Mouse (Mus musculus) gastrocnemius, adult 2 months (tissue): ENCODE data around the gene Clk2. TPM values are rescaled to one million over a fixed set of nuclear protein-coding genes. Genes with fewer than 3 reads are reported as not detected.
"Not testable (repeated sequence)": the region's sequence is repeated elsewhere in the genome, so short reads cannot be mapped to it uniquely, and the experiment has no call there.

ENCODE experiments used
- DNase-seq: peaks from one replicate; pipeline ENCODE4 v3.0.0; 2022
- H3K27ac ChIP-seq: fragments of 200-600 bp; 2 replicates; pipeline ENCODE4 v1.8.1; 2022; ENCODE audit warnings: mild to moderate bottlenecking
- H3K4me3 ChIP-seq: fragments of 200-600 bp; 2 replicates; pipeline ENCODE4 v1.8.1; 2022; ENCODE audit warnings: mild to moderate bottlenecking, moderate library complexity
- CTCF ChIP-seq: fragments of 200-600 bp; IDR thresholded peaks from 2 replicates; pipeline ENCODE4 v1.8.1; 2022; ENCODE audit warnings: antibody characterized with exemption, mild to moderate bottlenecking, moderate library complexity
- intact Hi-C: fragments of 180-260 bp; cut with DNase I; formaldehyde crosslinking; loops from one replicate; pipeline ENCODE4 v1.15.1; 2025
- total RNA-seq, 2 experiments: library from RNA; stranded (reverse); gene quantifications; 2 replicates each; pipeline ENCODE4 v1.2.3; 2021

Clk2 gene
- total RNA-seq, 2 experiments from 2014 or later = 16.0 to 21.4 TPM

DNA sequence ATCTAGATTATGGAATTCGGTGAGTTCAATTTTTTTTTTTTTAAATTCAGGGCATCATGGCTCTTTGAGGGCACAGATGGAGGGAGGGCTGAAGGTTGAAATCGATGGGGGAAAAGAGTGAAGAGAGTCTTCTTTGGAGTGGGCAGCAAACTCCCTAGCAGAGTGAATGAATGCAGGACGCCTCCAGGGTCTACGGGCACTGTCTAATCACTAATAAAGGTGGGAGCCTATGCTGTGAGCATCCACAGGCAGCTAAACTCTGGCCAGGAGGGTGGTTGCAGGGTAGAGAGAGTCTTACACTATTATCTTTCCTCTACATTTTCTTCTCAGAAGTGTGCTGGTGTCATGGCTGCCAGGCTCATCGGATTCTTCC, 38.5 kb downstream of the Clk2 start:
- H3K27ac ChIP-seq = peak overlapping the region; percentile 81
- intact Hi-C loops = no loop called here

DNA sequence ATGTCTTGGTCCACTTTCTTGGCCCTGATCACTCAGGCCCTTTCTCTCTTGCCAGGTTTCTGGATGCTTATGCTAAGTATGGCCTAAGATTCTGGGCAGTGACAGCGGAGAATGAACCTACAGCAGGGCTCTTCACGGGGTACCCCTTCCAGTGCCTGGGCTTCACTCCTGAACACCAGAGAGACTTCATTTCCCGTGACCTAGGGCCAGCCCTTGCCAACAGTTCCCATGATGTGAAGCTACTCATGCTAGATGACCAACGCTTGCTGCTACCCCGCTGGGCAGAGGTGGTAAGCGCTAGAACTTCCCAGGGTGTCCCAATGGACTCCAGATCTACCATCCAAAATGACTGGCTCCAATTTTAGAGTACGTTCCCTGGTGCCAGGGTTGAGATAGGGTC, 41.5 kb downstream of the Clk2 start:
- no peak for DNase-seq
- Histone ChIP-seq H3K27ac (no peak overlapping the region), H3K4me3 (no peak overlapping the region)
- intact Hi-C loops = no loop called here
- no peak for TF ChIP-seq CTCF

More for the DNA sequence above, 38.5 kb downstream of the Clk2 start:
- TF ChIP-seq CTCF = no peak
- no peak for DNase-seq
- peak overlapping the region; percentile 77 for H3K4me3 ChIP-seq

DNA sequence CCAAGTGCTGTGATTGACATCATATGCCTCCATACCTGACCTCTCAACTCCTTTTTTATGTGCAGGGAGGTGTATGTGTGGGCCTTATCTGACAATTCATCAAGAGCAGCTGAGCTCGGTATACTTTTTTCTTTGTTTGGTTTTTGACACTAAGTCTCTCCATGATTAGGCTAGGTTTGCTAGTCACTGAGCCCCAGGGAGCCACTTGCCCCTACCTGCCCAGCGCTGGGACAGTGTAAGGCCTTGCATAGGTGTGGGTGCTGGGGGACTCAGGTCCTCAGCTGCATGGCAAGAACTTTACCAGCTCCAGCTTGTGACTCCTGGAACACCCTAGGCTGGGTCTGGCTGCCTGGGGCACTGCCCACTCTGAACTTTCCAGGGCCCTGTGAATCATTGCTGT, 42.1 kb downstream of the Clk2 start:
- no peak for TF ChIP-seq CTCF
- no peak for DNase-seq
- Histone ChIP-seq H3K4me3 (no peak overlapping the region), H3K27ac (no peak overlapping the region)
- intact Hi-C loops = no loop called here

DNA sequence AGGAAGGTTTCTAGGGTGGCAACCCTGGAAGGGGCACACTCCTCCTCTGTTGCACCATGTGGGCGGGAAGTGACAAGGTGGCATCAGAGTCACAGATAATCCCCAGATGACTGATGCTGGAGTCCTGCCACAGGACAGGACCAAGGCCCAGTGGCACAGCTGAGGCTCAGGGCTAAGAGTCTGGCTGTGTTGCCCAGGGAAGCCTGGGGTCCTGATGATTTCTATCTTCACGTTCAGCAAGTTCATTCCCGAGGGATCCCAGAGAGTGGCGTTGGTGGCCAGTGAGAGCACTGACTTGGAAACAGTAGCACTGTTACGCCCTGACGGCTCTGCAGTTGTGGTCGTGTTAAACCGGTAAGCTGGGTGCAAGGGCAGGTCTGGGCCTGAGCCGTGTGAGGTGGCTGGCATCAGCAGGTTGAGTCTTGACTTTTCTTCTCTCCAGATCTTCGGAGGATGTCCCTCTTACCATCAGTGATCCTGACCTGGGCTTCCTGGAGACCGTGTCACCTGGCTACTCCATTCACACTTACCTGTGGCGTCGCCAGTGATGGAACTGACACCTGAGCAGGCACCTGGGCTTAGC, 43.6 kb downstream of the Clk2 start:
- Histone ChIP-seq H3K27ac (no peak overlapping the region), H3K4me3 (no peak overlapping the region)
- no peak for DNase-seq
- intact Hi-C loops = no loop called here
- TF ChIP-seq CTCF = no peak

DNA sequence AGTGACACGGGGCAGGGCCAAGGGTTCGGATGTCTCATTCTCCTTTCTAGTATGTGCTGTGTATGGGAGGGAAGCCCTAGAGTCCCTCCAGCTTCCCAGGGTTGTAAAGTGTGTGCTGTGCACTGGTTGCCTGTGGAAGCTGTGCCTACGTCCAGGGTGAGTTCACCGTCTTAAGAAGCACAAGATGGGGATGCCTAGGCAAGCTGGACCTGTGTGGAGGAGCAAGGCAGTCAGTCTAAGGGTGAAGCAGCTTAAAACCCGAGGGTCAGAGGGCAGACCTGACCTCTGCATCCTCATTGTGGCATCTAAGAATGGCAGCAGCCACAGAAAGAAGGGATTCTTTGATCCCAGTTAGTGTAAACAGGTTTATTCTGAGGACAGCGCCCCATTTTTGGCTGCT, 44.1 kb downstream of the Clk2 start:
- no peak for TF ChIP-seq CTCF
- DNase-seq = no peak
- intact Hi-C loops = no loop called here
- no peak overlapping the region for H3K4me3 ChIP-seq
- no peak overlapping the region for H3K27ac ChIP-seq

DNA sequence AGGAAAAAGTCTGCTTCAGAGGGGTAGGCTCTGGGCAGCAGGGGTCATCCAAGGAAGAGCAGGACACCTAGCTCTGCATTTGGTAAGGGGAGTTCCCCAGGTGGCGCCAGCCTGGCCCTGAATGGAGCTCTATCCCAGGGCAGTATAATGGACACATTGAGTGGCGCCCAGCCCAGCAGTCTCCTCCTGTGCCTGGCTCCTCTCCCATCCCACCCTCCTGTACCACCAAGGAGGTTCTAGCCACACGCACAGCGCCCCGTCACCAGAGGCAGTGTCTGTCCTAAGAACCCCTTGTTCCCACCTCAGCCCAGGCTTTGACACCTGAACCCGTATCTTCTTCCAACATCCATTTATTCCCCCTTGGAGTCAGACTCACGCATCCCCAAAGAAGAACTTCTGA, 45.1 kb downstream of the Clk2 start:
- no peak for DNase-seq
- intact Hi-C loops = loop anchor here (10.0 kb wide), 1 partner anchor 45 kb away; the partner anchor contains the start of genes Clk2 and Hcn3
- Histone ChIP-seq H3K4me3 (no peak overlapping the region), H3K27ac (no peak overlapping the region)
- no peak for TF ChIP-seq CTCF

DNA sequence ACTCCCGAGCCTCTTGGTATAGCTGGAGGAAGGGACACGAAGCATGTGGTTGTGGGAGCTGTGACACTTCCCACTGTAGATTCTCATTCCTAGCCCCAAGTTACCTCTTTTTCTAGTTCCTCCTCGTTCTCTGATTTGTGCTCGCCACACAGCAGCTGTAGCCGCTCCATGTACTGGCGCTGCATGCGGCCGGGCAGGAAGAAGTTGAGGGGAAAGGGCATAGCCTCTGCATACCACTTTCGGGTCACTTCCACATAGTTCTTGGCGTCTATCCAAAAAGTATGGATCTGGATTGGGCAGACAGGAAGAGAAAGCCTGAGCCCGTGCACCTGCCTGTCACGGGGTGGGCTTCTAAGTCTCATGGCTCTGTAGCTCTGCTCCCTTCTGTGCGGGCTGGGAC, 45.6 kb downstream of the Clk2 start:
- no peak overlapping the region for H3K4me3 ChIP-seq
- TF ChIP-seq CTCF = no peak
- DNase-seq = no peak
- no peak overlapping the region for H3K27ac ChIP-seq
- intact Hi-C loops = loop anchor here (10.0 kb wide), 1 partner anchor 45 kb away; the partner anchor contains the start of genes Clk2 and Hcn3

DNA sequence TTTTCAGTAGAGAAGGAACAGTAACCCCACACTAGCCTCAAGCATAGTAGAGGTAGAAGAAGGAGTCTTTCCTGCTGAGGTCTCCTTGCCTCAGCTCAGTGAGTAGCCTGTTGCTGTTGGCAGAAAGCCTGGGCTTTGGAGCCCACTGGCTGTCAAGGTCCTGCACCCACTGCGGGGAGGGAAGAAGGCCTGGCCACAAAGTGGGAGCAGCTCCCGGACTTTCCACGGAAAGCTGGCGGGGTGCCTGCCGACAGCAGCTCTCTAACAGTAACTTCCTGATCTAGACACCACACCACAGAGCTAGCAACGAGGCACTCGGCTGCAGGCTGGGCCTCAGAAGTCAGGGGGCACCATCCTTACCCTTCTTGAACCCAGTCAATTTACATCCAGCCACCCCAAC, 46.1 kb downstream of the Clk2 start:
- intact Hi-C loops = loop anchor here (10.0 kb wide), 1 partner anchor 46 kb away; the partner anchor contains the start of genes Clk2 and Hcn3
- TF ChIP-seq CTCF = no peak
- DNase-seq = peak; percentile 50
- no peak overlapping the region for H3K4me3 ChIP-seq
- peak overlapping the region; percentile 8; the same call in 1 of the 2 replicates for H3K27ac ChIP-seq

DNA sequence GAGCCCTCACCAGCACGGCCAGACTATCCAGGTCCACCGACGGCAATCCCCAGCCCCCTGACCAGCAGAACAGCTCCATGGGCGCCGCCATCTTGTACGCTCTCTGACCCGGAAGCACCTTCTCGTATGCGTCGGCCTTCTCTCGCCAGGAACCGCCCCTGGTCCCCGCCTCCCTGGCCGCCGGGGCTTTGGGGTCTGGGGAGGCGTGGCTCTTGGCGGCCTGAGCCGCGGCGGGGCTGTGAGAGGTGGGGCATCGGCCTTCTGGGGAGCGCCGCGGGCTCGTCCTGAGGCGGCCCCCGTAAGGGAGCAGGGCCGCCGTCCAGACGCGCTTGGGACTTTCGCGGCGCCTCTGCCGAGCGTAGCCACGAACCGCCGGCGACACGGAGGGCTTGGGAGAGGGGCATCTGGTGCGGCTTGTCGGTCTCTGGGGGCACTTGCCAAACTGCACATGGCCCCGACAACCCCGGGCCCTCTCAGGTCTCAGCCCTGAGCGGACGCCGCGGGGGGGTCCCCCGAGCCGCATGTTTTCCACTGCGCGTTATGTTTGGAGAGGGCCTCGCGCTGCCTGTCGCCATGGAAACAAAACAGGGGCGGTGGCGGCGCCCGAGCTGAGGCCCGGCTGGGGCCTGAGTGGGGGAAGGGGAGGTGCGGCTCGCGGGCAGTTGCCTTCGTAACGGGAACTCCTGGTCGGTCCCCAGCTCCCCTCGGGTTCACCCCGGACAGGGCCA, 49.4 kb downstream of the Clk2 start:
- Histone ChIP-seq H3K27ac (peak overlapping the region; percentile 95), H3K4me3 (peak overlapping the region; percentile 92)
- intact Hi-C loops = loop anchor here (2.0 to 10.0 kb wide), 2 partner anchors 17 to 49 kb away; partner anchors contain the start of genes Clk2 and Hcn3
- peak; percentile 96 for DNase-seq
- TF ChIP-seq CTCF = no peak

DNA sequence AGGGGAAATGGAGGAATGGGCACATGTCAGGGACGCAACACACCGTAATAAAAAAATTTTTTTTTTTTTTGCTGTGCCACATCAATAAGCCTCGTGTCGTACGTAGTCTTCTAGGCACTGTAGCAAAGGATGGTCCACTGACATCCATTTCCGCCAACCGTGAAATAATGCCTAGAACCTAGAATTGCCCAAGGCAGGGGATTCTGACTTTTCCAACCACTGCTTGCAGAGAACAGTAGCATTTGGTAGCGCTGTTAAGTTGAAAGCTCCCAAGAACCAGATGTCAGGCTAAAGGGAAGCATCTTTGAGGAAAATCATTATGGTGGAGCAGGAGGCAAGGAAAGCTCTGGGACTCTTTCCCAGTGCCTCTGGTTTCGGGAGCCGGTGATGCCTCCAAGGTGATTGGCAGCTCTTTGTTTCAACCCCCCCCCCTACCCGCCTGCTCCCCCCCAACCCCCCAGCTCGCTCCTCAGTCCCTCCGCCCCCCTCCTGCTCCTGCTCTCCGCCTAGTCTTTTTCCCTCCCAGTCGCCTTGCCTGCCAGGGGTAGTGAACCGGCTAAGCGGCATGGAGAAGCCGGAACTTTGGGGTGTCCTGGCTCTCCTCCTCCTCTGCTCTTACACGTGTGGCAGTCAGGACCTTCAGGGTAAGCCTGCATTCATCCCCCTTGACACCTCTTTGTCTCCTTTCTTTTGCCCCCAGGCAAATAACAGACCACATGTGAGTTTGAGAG, 50.3 kb downstream of the Clk2 start, which contains the start of gene Thbs3:
Gene Thbs3, plus strand, starts transcription at position 500 of the 731 bp plus-strand sequence.
- TF ChIP-seq CTCF = no peak
- Histone ChIP-seq H3K4me3 (peak within 1 kb of the TSS; percentile 92), H3K27ac (peak within 1 kb of the TSS; percentile 95)
- intact Hi-C loops = loop anchor here (2.0 to 10.0 kb wide), 2 partner anchors 18 to 50 kb away; partner anchors contain the start of genes Clk2 and Hcn3
- peak; percentile 64 for DNase-seq

DNA sequence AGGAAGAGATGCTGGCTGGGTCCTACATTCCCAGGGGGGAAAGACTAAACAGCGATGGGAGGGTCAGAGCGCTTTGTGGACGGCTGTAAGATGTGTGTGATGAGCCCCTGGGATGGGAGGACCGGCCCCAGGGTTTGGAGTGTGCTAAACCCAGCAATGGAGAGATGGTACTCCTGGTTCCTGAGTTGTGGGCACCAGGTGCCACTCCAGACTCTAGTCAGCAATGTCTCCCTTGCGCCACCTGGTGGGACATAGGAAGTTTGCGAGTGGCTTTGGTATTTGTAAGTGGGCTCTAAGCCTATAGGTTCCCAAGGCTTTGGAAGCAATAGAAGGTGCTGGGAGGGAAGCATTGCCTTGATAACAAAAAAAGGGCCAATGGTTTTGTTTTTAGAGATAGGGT, 51.3 kb downstream of the Clk2 start:
- DNase-seq = peak; percentile 85
- peak overlapping the region; percentile 95 for H3K27ac ChIP-seq
- peak; percentile 93 for TF ChIP-seq CTCF
- intact Hi-C loops = loop anchor here (1.0 to 10.0 kb wide), 4 partner anchors 19 to 126 kb away; partner anchors contain the start of genes Clk2 and Hcn3
- peak overlapping the region; percentile 92 for H3K4me3 ChIP-seq

DNA sequence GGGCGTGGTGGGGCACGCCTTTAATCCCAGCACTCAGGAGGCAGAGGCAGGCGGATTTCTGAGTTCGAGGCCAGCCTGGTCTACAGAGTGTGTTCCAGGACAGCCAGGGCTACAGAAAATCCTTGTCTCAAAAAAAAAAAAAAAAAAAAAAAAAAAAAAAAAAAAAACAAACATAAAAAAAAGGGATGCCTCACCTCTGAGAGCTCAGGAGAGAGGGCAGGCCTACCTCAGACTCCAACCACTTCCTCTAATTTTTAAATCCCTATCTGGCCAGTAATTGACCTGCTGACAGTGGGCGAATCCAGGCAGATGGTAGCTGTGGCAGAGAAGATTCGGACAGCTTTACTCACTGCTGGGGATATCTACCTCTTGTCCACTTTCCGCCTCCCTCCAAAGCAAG, 51.8 kb downstream of the Clk2 start:
- H3K27ac ChIP-seq = peak overlapping the region; percentile 95; the same call in 1 of the 2 replicates

More for the DNA sequence above, 51.8 kb downstream of the Clk2 start:
- DNase-seq = not testable (repeated sequence)
- intact Hi-C loops = loop anchor here (1.0 to 10.0 kb wide), 3 partner anchors 52 to 126 kb away; partner anchors contain the start of genes Clk2 and Hcn3
- H3K4me3 ChIP-seq = peak overlapping the region; percentile 92; the same call in 1 of the 2 replicates
